Mouse (Mus musculus) ES-E14 (cell line): ENCODE measurements around the gene Arnt2. TPM values are rescaled to one million over a fixed set of nuclear protein-coding genes. Genes with fewer than 3 reads are reported as not detected.

Source experiments
- DNase-seq: peaks from one replicate; pipeline ENCODE4 v3.0.0-alpha.2; 2013; ENCODE audit warnings: low read depth, low spot score
- H3K27ac ChIP-seq: 2 replicates; pipeline ENCODE4 v1.5.1; 2012; ENCODE audit warnings: low read depth, mild to moderate bottlenecking, low read length, moderate library complexity, mixed read lengths; ENCODE audit not compliant: poor library complexity, insufficient read depth, severe bottlenecking
- H3K36me3 ChIP-seq: 2 replicates; pipeline ENCODE4 v1.6.1; 2012; ENCODE audit warnings: mild to moderate bottlenecking, low read length, moderate library complexity, mixed read lengths; ENCODE audit not compliant: control insufficient read depth, poor library complexity, insufficient read depth, severe bottlenecking
- H3K4me1 ChIP-seq, 2 experiments: fragments of 150-350 bp in 1 of 2; sonication (generic) in 1 of 2; 2 replicates each; pipeline ENCODE4 v1.6.1; 2012; ENCODE audit warnings: low read length in 2 of 2, mild to moderate bottlenecking in 1 of 2, mixed read lengths in 1 of 2; ENCODE audit not compliant: control insufficient read depth in 2 of 2, insufficient read depth in 2 of 2, poor library complexity in 1 of 2
- H3K4me3 ChIP-seq, 2 experiments: fragments of 150-350 bp in 1 of 2; sonication (generic) in 1 of 2; 2 replicates each; pipeline ENCODE4 v1.5.1; 2012; ENCODE audit warnings: low read length in 2 of 2, low read depth in 1 of 2, mild to moderate bottlenecking in 1 of 2, mixed read lengths in 1 of 2; ENCODE audit not compliant: insufficient read depth in 1 of 2, poor library complexity in 1 of 2, severe bottlenecking in 1 of 2
- H3K9ac ChIP-seq: 2 replicates; pipeline ENCODE4 v1.6.1; 2012; ENCODE audit warnings: low read depth, mild to moderate bottlenecking, low read length, mixed read lengths; ENCODE audit not compliant: poor library complexity, insufficient read depth, severe bottlenecking
- H3K9me3 ChIP-seq: fragments of 150-350 bp; sonication (generic); 2 replicates; pipeline ENCODE4 v1.6.1; 2012; ENCODE audit warnings: low read depth, mild to moderate bottlenecking, low read length; ENCODE audit not compliant: control insufficient read depth, insufficient read depth
- CHD2 ChIP-seq: IDR thresholded peaks from 2 replicates; pipeline ENCODE4 v1.6.1; 2014; ENCODE audit warnings: mild to moderate bottlenecking, low read depth, low read length, inconsistent platforms
- HCFC1 ChIP-seq: IDR thresholded peaks from 2 replicates; pipeline ENCODE4 v1.6.1; 2012; ENCODE audit warnings: low read length, inconsistent platforms, borderline replicate concordance; ENCODE audit not compliant: insufficient read depth
- MAFK ChIP-seq: IDR thresholded peaks from 2 replicates; pipeline ENCODE4 v1.6.1; 2014; ENCODE audit warnings: mild to moderate bottlenecking, low read depth, low read length, inconsistent platforms; ENCODE audit not compliant: insufficient read depth
- ZC3H11A ChIP-seq: IDR thresholded peaks from 2 replicates; pipeline ENCODE4 v1.6.1; 2012; ENCODE audit warnings: low read depth, mild to moderate bottlenecking, inconsistent platforms, low read length, borderline replicate concordance
- ZNF384 ChIP-seq: IDR thresholded peaks from 2 replicates; pipeline ENCODE4 v1.6.1; 2012; ENCODE audit warnings: low read depth, low read length, inconsistent platforms
- in situ Hi-C, 2 experiments: fragments of 600-800 bp; cut with MboI; formaldehyde crosslinking; loops; one replicate each; pipeline ENCODE4 v1.15.1; 2025; ENCODE audit warnings: low sequenced_read_pairs in 2 of 2, inconsistent platforms in 1 of 2; ENCODE audit not compliant: unreplicated experiment in 2 of 2
- total RNA-seq: library from RNA; depleted of rRNA; stranded (reverse); fragments of 300-350 nt; gene quantifications from 2 replicates; pipeline ENCODE4 v1.2.3, GENCODE M21; 2012

Gene Arnt2
- total RNA-seq, 1 experiment, result 2.8 TPM

GRCm38 (mm10) chr7:84341001-84341400, 69.0 kb downstream of the Arnt2 start:
- Histone ChIP-seq H3K4me3 (no peak overlapping the region), H3K27ac (no peak overlapping the region), H3K9me3 (no peaks in the 10 kb centered on the region), H3K4me1 (no peaks in the 10 kb centered on the region), H3K9ac (no peak overlapping the region), H3K36me3 (no peaks in the 10 kb centered on the region)
- DNase-seq, result no peak
- TF ChIP-seq MAFK (no peak), HCFC1 (no peak), ZNF384 (no peak), ZC3H11A (no peak), CHD2 (no peak)
- in situ Hi-C loops, result no loop called here

- no peaks in the 10 kb centered on the region for H3K36me3 ChIP-seq
- in situ Hi-C loops, result no loop called here
- no peak for DNase-seq
- H3K9ac ChIP-seq, result no peak overlapping the region
- no peaks in the 10 kb centered on the region for H3K9me3 ChIP-seq
- H3K27ac ChIP-seq, result no peak overlapping the region
- no peak overlapping the region for H3K4me3 ChIP-seq
- no peak for TF ChIP-seq ZC3H11A
- TF ChIP-seq ZNF384, result no peak
- no peak for TF ChIP-seq CHD2
- no peak for TF ChIP-seq HCFC1
- TF ChIP-seq MAFK, result no peak
- no peaks in the 10 kb centered on the region for H3K4me1 ChIP-seq
These were observed 70.8 kb downstream of the Arnt2 start for GRCm38 (mm10) chr7:84339186-84339585.

- H3K36me3 ChIP-seq, result no peaks in the 10 kb centered on the region
These were observed 72.2 kb downstream of the Arnt2 start for GRCm38 (mm10) chr7:84337768-84338167.

GRCm38 (mm10) chr7:84336907-84337306, 73.1 kb downstream of the Arnt2 start:
- TF ChIP-seq ZNF384, result no peak
- TF ChIP-seq ZC3H11A, result no peak
- no peak for TF ChIP-seq MAFK
- Histone ChIP-seq H3K27ac (no peak overlapping the region), H3K4me1 (no peaks in the 10 kb centered on the region), H3K9ac (no peak overlapping the region), H3K4me3 (no peak overlapping the region), H3K9me3 (no peaks in the 10 kb centered on the region), H3K36me3 (no peaks in the 10 kb centered on the region)
- in situ Hi-C loops, result no loop called here
- no peak for DNase-seq

More at GRCm38 (mm10) chr7:84337768-84338167, 72.2 kb downstream of the Arnt2 start:
- Histone ChIP-seq H3K9ac (no peak overlapping the region), H3K9me3 (no peaks in the 10 kb centered on the region), H3K27ac (no peak overlapping the region), H3K4me1 (no peaks in the 10 kb centered on the region), H3K4me3 (no peak overlapping the region)
- in situ Hi-C loops, result no loop called here
- DNase-seq, result no peak
- TF ChIP-seq HCFC1 (no peak), ZNF384 (no peak), ZC3H11A (no peak), MAFK (no peak), CHD2 (no peak)

GRCm38 (mm10) chr7:84336580-84336886, 73.4 kb downstream of the Arnt2 start:
- DNase-seq, result no peak
- Histone ChIP-seq H3K36me3 (no peaks in the 10 kb centered on the region), H3K27ac (no peak overlapping the region), H3K9me3 (no peaks in the 10 kb centered on the region), H3K9ac (no peak overlapping the region), H3K4me3 (no peak overlapping the region), H3K4me1 (no peaks in the 10 kb centered on the region)
- TF ChIP-seq CHD2, result no peak
- TF ChIP-seq ZC3H11A, result no peak
- no peak for TF ChIP-seq MAFK
- TF ChIP-seq ZNF384, result no peak
- TF ChIP-seq HCFC1, result no peak
- in situ Hi-C loops, result no loop called here
